Mouse (Mus musculus) testis, adult 2 months (tissue): ENCODE measurements at regions not wholly inside any gene's neighbourhood (a gene's known extent, or its start where the extent isn't known, plus 50 kb on each side); places are given as distances from the start of the nearest gene placed in this dataset.

Experiments
- CTCF ChIP-seq: fragments of 200-500 bp; IDR thresholded peaks from 2 replicates; pipeline ENCODE4 v1.5.1; 2012; ENCODE audit warnings: low read depth, mild to moderate bottlenecking, inconsistent platforms, low read length, moderate library complexity; ENCODE audit not compliant: control insufficient read depth, insufficient read depth, insufficient replicate concordance
- POLR2A ChIP-seq: fragments of 200-500 bp; IDR thresholded peaks from 2 replicates; pipeline ENCODE4 v1.6.1; 2012; ENCODE audit warnings: low read depth, mild to moderate bottlenecking, inconsistent platforms, low read length, moderate library complexity; ENCODE audit not compliant: control insufficient read depth

GRCm38 (mm10) chr6:13286542-13287273, 61.9 kb upstream of the Vwde start:
- no peak for TF ChIP-seq POLR2A
- TF ChIP-seq CTCF: no peak
